Mouse (Mus musculus) testis, postnatal 14 days (tissue): ENCODE measurements around the gene Ski.
"Not testable (repeated sequence)": the region's sequence is repeated elsewhere in the genome, so short reads cannot be mapped to it uniquely, and the experiment has no call there.

Source experiments
- DNase-seq: peaks from one replicate; pipeline ENCODE4 v3.0.0; 2021; ENCODE audit warnings: low spot score

Ski gene

DNA sequence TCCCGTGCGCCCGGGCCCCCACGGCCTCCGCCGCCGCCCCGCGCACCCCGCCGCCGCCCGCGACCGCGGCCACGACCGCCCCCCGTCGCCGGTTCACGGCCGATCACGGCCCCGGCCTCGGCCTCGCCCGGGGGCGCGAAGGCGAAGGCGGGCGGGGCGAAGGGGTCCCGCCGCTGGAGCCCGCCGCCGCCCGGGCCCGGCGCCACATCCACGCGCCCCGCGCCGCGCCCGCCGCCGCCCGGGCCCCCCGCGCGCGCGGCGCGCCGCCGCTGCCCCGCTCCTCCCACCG lies at the start of gene Ski:
Gene Ski, minus strand, starts transcription at position 41 of the 289 bp plus-strand sequence.
- DNase-seq: no peak

- peak; percentile 40 for DNase-seq
Observed at GRCm38 (mm10) chr4:155268382-155268781, 46.0 kb upstream of the Ski start.

GRCm38 (mm10) chr4:155267639-155268175 lies 45.3 kb upstream of the Ski start:
- no peak for DNase-seq

DNA sequence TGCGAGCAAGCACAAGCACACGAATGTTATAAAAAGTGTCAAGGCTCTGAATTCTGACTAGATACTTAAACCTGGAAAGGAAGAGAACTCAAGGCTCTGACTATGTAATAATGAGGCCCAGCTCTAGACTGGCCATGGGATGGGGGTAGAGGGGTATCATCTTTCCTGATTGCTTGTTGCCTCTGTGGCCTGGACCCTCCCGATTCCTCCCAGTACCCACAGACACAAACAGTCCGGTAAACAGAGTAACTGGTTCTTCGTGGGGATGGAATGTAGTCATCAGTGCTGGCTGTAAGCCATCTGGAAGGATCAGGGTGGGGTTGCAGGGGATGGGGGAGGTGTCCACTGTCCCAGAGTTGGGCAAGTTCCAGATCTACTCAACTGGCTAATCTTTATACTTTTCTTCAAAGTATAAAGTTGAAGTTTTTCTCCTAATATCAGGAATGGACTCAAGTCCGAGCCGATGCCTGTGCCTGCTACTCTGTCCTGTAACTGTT lies 44.7 kb upstream of the Ski start:
- DNase-seq: peak; percentile 22

DNA sequence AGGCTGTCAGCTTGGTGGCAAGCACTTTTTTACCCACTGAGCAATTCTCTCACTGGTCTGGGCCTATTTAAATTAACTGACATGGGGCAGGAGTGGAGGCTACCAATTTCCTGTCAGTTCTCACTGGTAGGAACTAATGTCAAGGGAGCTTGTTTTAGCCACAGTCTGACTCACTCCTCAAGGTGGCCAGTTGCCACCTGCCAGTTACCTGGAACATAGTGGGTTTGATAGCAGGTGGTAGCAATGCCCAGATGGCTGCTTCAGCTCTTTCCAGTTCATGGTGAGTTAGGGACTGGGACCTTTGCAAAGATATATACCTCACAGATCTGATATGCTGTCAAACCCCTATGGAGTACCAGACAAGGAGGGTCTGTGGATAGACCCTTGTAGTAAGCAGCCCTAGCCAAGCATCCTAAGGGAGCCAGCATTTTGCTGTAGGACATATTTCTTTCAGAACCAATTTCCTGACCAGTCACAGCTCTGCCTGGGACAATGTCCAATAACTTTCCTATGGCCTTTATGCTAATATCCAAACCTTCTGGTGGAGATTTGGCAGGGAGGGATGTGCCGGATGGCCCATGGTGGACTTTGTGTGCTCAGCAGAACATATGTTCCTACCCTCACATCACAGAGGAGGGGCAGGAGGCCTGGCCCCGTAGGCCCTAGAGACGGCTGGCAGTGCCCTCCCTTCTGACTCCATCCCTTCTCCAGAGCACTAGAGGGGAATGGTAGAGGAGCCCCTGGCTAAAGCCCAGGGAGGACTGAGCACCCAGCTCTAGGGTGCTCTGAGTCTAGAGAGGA lies 42.3 kb upstream of the Ski start:
- no peak for DNase-seq

DNA sequence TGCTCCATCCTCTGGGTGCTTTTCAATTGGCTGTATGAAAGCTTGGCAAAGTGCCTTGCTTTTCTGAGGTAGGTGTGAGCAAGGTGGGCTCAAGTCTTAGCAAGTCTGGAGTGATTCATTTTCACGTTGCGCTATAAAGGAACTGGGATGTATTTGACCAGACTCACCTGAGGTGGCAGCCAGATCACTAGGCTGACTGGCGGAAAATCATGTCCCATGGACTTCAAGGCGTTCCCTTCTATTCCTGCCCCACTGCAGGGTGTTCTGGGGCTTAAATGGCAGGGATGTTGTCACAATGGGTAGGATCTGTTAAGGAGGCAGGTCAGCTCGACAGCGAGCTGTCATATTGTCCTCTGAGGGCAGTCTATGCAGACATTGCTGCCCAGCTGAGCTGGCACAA lies 29.9 kb upstream of the Ski start:
- no peak for DNase-seq

- DNase-seq: no peak
Observed at GRCm38 (mm10) chr4:155251147-155251546, 28.8 kb upstream of the Ski start.

- no peak for DNase-seq
Observed at GRCm38 (mm10) chr4:155250361-155251117, 28.1 kb upstream of the Ski start.

DNA sequence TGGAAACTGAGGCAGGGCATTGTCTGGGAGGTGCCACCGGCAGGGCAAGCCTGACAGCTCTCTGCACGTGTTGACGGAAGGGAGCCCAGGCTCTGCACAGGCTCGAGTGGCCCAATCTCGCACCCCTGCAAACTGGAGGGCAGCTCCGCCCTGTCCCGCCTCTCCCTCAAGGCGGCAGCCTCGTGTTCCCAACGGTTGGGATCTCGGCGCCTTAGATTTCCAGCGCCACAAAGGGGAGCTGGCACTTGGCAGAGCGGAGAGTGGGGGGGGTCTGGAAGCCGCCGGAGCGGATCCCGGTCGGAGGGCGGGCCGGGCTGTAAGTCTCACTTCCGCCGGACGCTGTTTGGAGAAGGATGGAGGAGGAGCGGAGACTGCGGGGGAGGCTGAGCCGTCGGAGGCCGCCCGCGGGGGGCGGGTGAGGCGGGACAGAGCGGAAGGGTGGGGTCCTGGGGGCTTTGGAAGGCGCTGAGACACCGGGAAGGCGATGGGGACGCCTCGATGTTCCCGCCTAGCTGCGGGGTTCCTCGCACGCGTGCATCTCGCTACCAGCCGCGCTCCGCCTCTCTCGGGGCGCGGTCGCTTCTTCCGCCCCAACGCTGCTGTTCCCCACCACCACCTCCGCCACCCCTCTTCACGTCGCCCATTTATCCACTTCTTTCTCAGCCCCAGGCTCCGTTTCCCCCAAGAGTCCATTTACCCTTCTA lies 27.4 kb upstream of the Ski start, which contains the start of gene Faap20:
Gene Faap20, plus strand, starts transcription at position 155 of the 704 bp plus-strand sequence.
- DNase-seq: peak; percentile 85

GRCm38 (mm10) chr4:155249257-155249647 lies 26.9 kb upstream of the Ski start:
- DNase-seq: peak; percentile 83

DNA sequence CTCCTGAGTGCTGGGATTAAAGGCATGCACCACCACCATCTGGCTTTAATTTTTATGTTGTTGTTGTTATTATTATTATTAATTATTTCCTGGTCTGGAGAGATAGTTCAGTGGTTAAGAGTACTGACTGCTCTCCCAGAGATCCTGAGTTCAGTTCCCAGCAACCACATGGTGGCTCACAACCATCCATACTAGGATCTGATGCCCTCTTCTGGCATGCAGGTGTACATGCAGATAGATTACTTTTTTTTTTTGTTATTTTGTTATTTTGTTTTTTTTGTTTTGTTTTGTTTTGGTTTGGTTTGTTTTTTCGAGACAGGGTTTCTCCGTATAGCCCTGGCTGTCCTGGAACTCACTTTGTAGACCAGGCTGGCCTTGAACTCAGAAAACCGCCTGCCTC lies 25.7 kb upstream of the Ski start:
- DNase-seq: not testable (repeated sequence)

DNA sequence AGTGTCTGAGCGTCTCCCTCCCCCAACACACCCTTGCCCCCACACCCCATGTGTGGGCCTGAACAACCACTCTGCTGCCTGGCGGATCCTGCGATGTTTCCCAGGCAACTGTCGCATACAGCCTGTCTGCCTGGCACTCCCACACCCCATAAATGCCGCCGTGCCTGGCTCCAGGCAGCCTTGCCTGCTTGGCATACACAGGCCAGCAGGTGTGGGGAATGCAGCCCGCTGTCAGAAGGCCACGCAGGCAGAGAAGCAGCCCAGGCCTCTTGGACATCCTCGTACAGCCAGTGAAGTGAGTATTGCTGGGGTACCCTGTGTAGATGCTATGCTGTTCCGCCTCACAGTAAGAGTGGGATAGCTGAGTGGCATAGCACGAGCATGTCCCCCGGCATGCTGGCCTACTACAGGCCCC lies 24.3 kb upstream of the Ski start:
- DNase-seq: no peak

GRCm38 (mm10) chr4:155245770-155246492 lies 23.5 kb upstream of the Ski start:
- DNase-seq: peak; percentile 42

DNA sequence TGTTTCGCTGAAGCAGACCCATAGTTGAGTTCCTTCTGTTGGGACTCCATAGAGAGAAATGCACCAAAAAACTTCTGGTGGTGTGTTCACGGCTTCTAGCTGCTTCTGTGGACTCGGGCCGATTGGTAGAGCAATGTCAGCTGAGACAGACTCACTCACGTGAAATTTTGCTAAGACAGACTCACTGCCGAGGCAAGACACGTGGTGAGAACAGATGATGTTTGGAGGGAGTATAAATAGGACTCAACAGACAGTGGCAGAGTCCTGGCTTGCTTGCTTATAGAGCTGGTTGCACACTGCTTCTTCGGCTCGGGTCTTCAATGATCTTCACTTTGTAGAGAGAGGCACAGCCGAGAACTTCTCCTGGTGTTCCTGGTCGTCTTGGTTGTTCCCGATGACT lies 20.8 kb upstream of the Ski start:
- DNase-seq: no peak

- no peak for DNase-seq
Observed at GRCm38 (mm10) chr4:155242292-155242691, 19.9 kb upstream of the Ski start.

- DNase-seq: no peak
Observed at GRCm38 (mm10) chr4:155241789-155242188, 19.4 kb upstream of the Ski start.

DNA sequence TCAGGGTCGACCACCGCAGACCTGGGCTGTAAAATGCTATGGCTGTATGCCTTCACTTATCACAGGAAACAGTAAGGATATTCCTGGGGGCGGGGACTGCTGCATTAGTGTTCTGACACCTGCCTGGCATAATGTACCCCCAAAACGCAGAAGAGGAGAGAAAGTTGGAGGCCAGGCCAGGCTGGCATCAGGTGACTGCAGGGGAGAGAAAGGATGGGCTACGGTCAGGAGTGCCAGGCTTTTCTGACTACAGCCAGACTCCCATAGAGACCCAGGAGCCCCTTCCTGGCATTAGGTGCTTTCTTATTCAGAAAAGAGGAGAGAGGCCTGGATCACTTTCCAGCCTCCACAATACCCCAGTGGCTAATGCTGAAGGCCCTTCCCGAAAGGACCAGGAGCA lies 17.1 kb upstream of the Ski start:
- DNase-seq: no peak

DNA sequence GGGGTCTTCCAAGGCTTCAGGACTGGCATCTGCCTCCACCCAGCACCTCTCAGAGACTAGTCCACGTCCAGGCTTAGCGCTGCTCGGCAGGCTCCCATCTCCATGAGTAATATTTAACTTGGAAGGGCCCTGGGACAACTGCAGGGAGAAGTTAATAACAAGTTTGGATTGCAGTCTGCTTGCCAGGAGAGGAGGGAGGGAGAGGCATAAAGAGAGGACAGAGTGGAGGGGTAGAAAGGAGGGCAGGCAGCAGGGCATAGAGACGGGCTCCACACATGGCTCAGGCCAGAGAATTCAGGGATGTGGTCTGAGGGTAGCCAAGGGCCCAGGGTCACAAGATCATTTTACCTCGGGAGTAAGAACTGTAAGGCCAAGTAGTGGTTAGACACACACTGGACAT lies 15.9 kb upstream of the Ski start:
- DNase-seq: peak; percentile 18

GRCm38 (mm10) chr4:155236737-155237385 lies 14.5 kb upstream of the Ski start:
- DNase-seq: peak; percentile 3

DNA sequence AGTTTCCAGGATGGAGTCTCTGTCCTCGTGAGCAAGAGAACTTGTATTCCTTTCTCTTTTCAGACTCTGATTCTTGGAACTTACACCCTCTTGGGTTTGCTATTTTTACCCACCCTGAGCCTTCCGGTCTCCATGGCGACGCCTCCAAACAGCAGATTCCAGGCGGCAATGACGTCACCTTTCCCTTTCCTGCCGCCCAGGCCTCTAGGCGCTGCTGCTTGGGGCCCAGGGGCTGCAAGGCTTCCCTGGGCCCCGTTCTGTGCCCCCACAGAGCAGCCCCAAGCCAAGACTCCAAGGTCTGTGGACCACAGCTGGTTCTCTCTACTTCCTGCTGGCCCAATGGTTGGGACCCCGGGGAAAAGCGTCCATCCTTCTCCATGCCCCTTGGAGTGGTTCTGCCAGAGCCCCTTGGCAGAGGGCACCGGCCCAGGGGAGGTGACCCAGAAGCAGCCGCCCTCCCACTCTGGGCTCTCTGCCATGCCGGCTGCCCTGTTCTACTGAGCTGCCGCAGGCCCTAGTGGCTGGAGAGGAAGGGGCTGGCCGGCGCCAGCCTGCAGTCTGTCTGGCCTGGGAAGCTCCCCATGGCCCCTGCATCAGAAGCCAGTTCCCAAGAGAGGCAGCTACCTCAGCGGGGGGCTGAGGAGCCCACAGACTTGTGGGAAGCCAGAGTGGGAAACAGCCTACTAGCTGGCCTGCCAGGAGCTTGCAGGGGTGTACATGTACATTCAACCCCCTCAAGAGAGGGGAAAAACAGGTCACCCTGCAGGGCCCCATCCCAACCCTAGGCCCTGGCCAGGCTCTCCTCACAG lies 13.1 kb upstream of the Ski start:
- peak; percentile 74 for DNase-seq
